Mouse (Mus musculus) erythroblast, embryonic 14.5 days (primary cell): Measurements from ENCODE around the gene Actr3b.

Experiments used
- GATA1 ChIP-seq: IDR thresholded peaks from 2 replicates; pipeline ENCODE4 v1.6.1; 2012; ENCODE audit warnings: low read length, inconsistent platforms, mixed read lengths
- TAL1 ChIP-seq: IDR thresholded peaks from 3 replicates; pipeline ENCODE4 v1.6.1; 2012; ENCODE audit warnings: low read length, inconsistent platforms, mixed read lengths

DNA sequence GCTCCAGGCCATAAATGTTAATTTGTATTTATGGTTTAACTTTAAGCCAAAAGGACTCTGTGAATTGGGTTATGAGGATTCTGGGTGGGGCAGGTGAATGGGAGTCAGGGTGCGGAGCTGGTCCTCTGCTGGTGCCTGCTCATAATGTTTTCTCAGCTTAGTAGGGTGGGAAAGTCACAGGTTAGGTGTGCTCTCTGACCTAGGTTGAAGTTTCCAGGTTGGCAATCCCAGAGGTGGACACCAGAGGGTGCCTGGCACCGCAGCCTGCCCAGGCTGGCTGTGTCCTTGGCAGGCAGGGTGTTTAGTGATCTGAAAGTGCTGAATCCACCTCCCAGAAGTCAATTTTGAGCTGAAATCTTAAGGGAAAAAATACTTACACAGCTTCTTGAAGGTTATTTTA, 113.2 kb downstream of the Actr3b start:
- no peak for TF ChIP-seq GATA1
- no peak for TF ChIP-seq TAL1
